Mouse (Mus musculus): ENCODE data around the gene Enpep. TPM values are rescaled to one million over a fixed set of nuclear protein-coding genes. Genes with fewer than 3 reads are reported as not detected.

The Enpep gene
- 2.6 and 3.9 TPM in 2 replicates for polyA plus RNA-seq (2015; fragmentation: Nextera tagmentation; extraction: Ambion mirVana)

DNA sequence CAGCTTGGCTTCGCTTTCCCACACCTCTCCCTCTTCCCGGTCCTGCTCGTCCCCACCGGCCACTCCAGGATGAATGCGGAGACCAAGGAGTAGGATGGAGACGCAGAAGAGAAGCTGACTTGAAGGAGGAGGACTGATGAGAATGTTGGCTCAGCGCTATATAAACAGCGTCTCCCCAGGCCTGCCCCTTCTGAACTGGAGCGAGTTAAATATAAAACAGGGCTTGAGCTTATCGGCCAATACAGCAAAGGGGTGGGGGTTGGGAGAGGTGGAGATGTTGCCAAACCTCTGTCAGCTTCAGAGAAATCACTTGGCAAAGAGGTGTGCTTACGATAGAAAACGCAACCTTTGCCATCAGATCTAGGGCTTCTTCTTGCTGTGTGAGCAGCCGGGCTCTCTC lies at the start of gene Enpep:
Gene Enpep (minus strand): TSS at position 135 of the 400 bp plus-strand sequence.
- Histone ChIP-seq H3K4me3 (peak within 1 kb of the TSS; percentile 13), H3K9me3 (no peaks in the 10 kb centered on the region), H3K4me2 (peak within 1 kb of the TSS; percentile 39), H3K27me3 (no peaks in the 10 kb centered on the region), H3K9ac (no peak within 1 kb of the TSS), H3K27ac (replicated peaks) (no peak within 1 kb of the TSS), H3K36me3 (no peaks in the 10 kb centered on the region), H3K4me1 (replicated peaks) (no peaks in the 10 kb centered on the region)
- ATAC-seq (ENCODE audit: low FRiP score, low read depth), result no peak
- 46% methylated on average over 13 of the region's 13 CpGs for WGBS

DNA sequence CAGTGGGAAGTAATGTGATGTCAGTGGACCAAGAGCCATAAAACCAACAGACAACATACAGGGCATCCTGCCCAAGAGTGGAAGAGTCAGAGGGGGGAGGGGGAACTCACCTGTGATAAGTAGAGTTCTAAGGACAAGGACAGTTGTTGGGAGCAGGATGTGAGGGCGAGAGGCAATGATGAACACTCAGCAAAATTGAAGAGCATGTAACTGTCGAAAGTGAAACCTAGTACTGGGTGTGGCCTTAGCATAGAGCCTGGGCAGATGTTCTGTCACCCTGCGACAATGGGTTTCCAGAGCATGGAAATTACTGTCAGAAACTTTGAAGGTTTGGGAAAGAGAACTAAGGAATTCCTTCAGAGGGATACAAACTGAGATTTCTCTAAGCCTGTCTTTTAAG lies 46.6 kb upstream of the Enpep start:
- no peak for ATAC-seq (ENCODE audit: low FRiP score, low read depth)
- WGBS, result 95% methylated on average over 3 of the region's 3 CpGs
- no peaks in the 10 kb centered on the region for H3K4me1 ChIP-seq (replicated peaks)

DNA sequence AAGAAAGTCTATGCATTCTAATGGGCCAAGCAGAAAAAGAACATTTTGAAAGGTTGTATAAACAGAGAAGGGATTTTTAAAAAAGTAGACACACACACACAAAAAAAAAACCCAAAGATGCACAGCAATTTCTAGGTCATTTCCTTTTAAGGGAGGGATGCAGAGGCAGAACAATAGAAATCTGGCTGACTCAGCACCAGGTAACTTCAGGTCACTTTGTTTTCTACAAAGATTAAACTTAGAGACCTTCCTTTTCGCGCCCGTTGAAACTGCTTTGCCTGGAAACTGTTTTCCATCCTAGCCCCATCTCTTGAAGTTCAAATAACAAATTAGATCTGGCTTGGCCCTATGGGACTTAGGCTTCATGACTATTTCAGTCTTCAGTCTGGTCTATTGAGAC lies 42.6 kb upstream of the Enpep start:
- 93% methylated on average over 3 of the region's 3 CpGs for WGBS
- H3K4me2 ChIP-seq, result no peak overlapping the region
- no peaks in the 10 kb centered on the region for H3K36me3 ChIP-seq
- H3K27ac ChIP-seq (replicated peaks), result no peak overlapping the region
- H3K9ac ChIP-seq, result no peak overlapping the region
- H3K27me3 ChIP-seq, result no peaks in the 10 kb centered on the region
- H3K4me1 ChIP-seq (replicated peaks), result no peaks in the 10 kb centered on the region
- H3K9me3 ChIP-seq, result no peaks in the 10 kb centered on the region
- no peak for ATAC-seq (ENCODE audit: low FRiP score, low read depth)
- no peak overlapping the region for H3K4me3 ChIP-seq

More for the DNA sequence above, 46.6 kb upstream of the Enpep start:
- H3K27ac ChIP-seq (replicated peaks), result no peak overlapping the region
- no peak overlapping the region for H3K4me3 ChIP-seq
- no peak overlapping the region for H3K4me2 ChIP-seq
- H3K9ac ChIP-seq, result no peak overlapping the region
- no peaks in the 10 kb centered on the region for H3K9me3 ChIP-seq
- no peaks in the 10 kb centered on the region for H3K27me3 ChIP-seq
- no peaks in the 10 kb centered on the region for H3K36me3 ChIP-seq

DNA sequence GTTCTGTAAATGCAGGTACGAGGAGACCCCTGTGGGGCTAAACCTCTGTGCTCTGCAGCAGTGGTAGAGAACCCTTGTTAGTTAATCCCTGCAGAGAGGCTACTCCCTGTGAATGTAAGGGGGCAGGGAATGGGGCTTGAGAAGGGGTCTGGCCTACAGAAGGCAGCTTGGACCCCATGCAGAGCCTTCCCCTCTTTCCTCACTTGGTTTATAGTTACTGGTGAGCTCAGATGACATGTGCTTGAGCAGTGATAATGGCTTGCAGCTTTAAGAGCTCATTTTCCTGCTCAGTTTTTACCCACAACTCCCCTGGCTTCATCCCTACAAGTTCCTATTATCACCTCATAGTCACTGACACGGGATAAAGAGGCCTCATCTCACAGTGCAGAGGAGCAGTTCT lies 40.6 kb upstream of the Enpep start:
- WGBS, result 51% methylated on average over 2 of the region's 2 CpGs
- no peaks in the 10 kb centered on the region for H3K36me3 ChIP-seq
- no peaks in the 10 kb centered on the region for H3K4me1 ChIP-seq (replicated peaks)
- no peaks in the 10 kb centered on the region for H3K9me3 ChIP-seq
- ATAC-seq (ENCODE audit: low FRiP score, low read depth), result no peak
- no peak overlapping the region for H3K9ac ChIP-seq
- H3K4me3 ChIP-seq, result no peak overlapping the region
- no peak overlapping the region for H3K4me2 ChIP-seq
- H3K27me3 ChIP-seq, result no peaks in the 10 kb centered on the region
- no peak overlapping the region for H3K27ac ChIP-seq (replicated peaks)

DNA sequence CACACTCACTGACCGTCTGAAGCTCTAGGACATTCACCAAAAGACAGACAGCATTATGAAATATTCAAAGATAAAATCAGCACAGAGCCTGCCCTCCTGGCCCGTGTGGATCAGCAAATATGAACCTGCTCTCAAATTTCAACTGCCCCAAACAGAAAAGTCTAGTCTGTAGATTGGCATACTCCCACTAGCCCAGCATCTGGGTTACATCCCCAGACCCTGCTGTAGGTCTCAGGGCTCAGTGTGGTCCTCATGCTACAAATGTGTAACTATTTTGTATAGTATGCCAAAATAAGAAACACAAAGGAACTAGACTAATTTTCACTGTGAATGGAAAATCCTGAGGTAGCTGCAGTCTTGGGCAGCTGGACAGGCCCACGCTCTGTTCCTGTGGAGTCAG lies 37.0 kb upstream of the Enpep start:
- H3K9ac ChIP-seq, result no peak overlapping the region
- WGBS, result 84% methylated on average over 3 of the region's 3 CpGs
- H3K4me1 ChIP-seq (replicated peaks), result no peaks in the 10 kb centered on the region
- no peak overlapping the region for H3K4me2 ChIP-seq
- ATAC-seq (ENCODE audit: low FRiP score, low read depth), result no peak
- H3K27ac ChIP-seq (replicated peaks), result no peak overlapping the region
- no peaks in the 10 kb centered on the region for H3K9me3 ChIP-seq
- no peaks in the 10 kb centered on the region for H3K27me3 ChIP-seq
- no peak overlapping the region for H3K4me3 ChIP-seq
- H3K36me3 ChIP-seq, result no peaks in the 10 kb centered on the region

DNA sequence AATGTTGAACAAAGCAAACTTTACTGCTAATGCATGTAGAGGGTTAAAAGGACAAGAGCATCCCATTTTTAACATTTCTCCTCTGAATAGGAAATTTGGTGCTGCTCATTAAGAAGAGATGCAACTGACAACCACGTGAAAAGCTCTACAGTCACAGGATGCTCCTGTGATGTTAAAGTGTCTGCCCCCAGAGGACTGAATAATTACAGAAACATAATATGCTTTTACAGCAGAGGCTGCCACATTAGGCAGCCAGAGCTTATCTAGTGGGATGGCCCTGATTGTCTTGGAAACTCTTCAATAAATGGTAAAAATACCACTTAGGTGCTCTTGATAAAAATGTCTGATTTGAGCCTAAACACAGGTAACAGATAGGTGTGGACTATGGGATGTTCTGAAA lies 33.4 kb upstream of the Enpep start:
- no peak overlapping the region for H3K9ac ChIP-seq
- H3K4me1 ChIP-seq (replicated peaks), result no peaks in the 10 kb centered on the region
- no peak overlapping the region for H3K4me2 ChIP-seq
- H3K4me3 ChIP-seq, result no peak overlapping the region
- no peak overlapping the region for H3K27ac ChIP-seq (replicated peaks)
- no peaks in the 10 kb centered on the region for H3K27me3 ChIP-seq
- H3K9me3 ChIP-seq, result no peaks in the 10 kb centered on the region
- 58% methylated on average over 1 of the region's 1 CpGs for WGBS
- no peak for ATAC-seq (ENCODE audit: low FRiP score, low read depth)
- no peaks in the 10 kb centered on the region for H3K36me3 ChIP-seq

DNA sequence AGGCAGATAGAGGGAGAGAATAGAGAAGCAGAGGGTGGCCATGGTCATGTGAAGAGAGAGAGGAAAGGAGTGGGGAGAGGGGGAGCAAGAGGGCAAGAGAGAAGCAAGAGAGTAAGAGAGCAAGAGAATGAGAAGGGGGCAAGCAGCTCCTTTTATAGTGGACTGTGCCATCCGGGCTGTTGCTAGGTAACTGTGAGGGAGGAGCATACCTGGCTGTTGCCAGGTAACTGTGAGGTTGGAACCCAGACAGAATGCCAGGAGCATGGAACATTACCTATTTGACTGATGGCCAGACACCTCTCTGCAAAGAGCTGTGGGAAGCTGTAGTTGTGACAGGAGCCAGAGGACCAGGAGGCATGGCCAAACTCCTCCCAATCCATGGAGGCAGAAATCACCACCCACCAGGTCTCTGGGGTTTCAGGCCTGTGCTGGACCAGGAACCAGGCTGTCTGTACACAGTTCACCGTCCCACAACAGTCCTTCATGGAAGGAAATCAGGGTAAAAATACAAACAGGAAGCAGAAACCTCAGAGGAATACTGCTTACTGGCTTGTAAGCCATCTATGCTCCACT lies 32.4 kb upstream of the Enpep start:
- Histone ChIP-seq H3K27ac (replicated peaks) (no peak overlapping the region), H3K27me3 (no peaks in the 10 kb centered on the region), H3K4me3 (no peak overlapping the region), H3K36me3 (no peaks in the 10 kb centered on the region), H3K9ac (no peak overlapping the region), H3K9me3 (no peaks in the 10 kb centered on the region), H3K4me2 (no peak overlapping the region), H3K4me1 (replicated peaks) (no peaks in the 10 kb centered on the region)
- ATAC-seq (ENCODE audit: low FRiP score, low read depth), result no peak
- 59% methylated on average over 2 of the region's 2 CpGs for WGBS

DNA sequence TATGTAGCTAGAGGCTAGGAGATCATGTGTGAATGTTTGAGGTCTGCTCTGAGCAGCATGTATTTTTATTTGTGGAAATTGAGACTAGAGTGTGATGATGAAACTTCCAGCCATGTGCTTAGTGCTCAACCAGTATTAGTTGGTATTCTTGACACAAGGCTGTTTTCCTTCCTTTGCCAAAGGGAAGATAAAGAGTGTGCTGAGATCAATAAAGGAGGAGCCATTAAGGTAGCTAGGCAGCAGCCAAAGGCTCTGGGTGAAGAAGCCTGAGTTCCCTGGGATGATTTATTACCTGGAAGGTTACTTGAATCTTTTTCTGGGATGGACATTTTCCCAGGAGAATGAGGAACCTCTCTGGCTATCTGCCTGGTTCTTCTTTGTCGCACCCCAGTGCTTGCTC lies 30.9 kb upstream of the Enpep start:
- Histone ChIP-seq H3K27me3 (no peaks in the 10 kb centered on the region), H3K36me3 (no peaks in the 10 kb centered on the region), H3K9me3 (no peaks in the 10 kb centered on the region), H3K4me3 (no peak overlapping the region), H3K9ac (no peak overlapping the region), H3K4me1 (replicated peaks) (no peaks in the 10 kb centered on the region), H3K4me2 (no peak overlapping the region), H3K27ac (replicated peaks) (0 out of 2 replicates have a peak overlapping the region, but pooled peaks have one; percentile 15)
- ATAC-seq (ENCODE audit: low FRiP score, low read depth), result peak; percentile 51; the same call in 1 of the 2 replicates
- WGBS, result 55% methylated on average over 1 of the region's 1 CpGs

DNA sequence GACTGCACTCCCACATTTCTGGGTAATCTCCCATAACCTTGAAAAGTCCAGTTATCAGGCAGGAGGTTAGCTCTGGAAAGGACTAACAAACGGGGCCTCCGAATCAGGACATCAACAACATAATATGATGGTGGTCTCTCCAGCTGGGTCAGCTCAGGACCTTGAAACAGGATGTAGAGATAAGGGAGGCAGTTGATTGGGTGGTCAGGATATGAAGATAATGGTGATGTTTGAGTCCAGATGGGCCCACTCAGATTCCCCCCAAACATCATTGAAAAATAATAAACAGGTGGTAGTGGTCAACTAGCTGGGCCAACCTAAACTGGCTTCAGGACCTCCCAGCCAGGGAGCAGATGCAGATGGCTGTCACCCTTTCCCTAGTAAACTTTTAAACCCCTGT lies 25.6 kb upstream of the Enpep start:
- Histone ChIP-seq H3K27ac (replicated peaks) (no peak overlapping the region), H3K4me2 (no peak overlapping the region), H3K27me3 (no peaks in the 10 kb centered on the region), H3K9ac (no peak overlapping the region), H3K9me3 (no peaks in the 10 kb centered on the region), H3K4me3 (no peak overlapping the region), H3K4me1 (replicated peaks) (no peaks in the 10 kb centered on the region), H3K36me3 (no peaks in the 10 kb centered on the region)
- WGBS, result 88% methylated on average over 2 of the region's 2 CpGs
- ATAC-seq (ENCODE audit: low FRiP score, low read depth), result no peak

DNA sequence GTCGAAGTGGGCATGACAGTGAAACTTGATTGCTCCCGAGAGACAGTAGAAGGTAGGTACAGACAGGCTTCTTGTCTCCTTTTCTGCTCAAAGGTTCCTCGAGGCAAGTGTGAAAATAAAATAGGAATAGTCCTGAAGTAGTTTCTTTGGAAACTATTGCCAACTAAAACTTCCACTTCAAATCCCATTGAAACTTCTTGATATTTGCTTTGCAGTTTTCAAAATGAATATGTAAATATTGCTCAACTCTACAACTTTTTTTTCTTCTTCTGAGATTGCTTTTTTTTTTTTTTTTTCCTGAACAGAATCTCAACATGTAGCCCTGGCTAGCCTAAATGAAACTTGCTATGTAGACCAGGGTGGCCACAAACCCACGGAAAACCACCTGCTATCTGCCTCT lies 21.4 kb upstream of the Enpep start:
- no peak for ATAC-seq (ENCODE audit: low FRiP score, low read depth)
- H3K27me3 ChIP-seq, result no peaks in the 10 kb centered on the region
- H3K9me3 ChIP-seq, result no peaks in the 10 kb centered on the region
- H3K4me3 ChIP-seq, result no peak overlapping the region
- 89% methylated on average over 4 of the region's 4 CpGs for WGBS
- H3K4me1 ChIP-seq (replicated peaks), result no peaks in the 10 kb centered on the region
- H3K9ac ChIP-seq, result no peak overlapping the region
- no peak overlapping the region for H3K27ac ChIP-seq (replicated peaks)
- no peaks in the 10 kb centered on the region for H3K36me3 ChIP-seq
- no peak overlapping the region for H3K4me2 ChIP-seq

DNA sequence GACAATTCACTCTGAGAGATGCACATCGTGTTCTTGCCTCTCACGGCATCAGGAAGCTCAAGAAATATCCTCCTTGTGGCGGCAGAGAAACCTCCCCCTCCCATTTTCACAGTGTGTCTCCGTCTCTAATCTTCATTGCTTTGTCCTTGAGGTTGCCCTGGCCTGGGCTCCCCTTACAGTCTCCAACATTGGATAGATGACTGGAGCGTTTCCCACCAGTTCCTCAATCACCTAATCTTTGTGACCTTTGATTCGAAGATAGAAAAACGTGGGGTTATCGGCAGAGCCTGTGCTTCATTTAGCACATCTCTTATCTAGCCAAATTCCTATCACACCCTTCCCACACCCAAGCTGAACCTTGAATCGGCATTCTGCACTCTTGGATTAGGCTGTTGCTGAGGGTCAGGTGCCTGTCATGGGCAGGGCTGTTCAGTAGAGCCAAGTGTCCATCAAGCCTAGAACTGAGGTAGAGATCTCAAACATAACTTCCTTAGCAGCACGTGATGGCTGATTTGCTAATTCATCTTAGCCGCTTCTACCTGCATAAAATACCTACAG lies 18.9 kb upstream of the Enpep start:
- no peaks in the 10 kb centered on the region for H3K36me3 ChIP-seq
- H3K4me2 ChIP-seq, result no peak overlapping the region
- H3K4me3 ChIP-seq, result no peak overlapping the region
- H3K27me3 ChIP-seq, result no peaks in the 10 kb centered on the region
- WGBS, result 84% methylated on average over 11 of the region's 11 CpGs
- H3K9ac ChIP-seq, result no peak overlapping the region
- H3K9me3 ChIP-seq, result no peaks in the 10 kb centered on the region
- H3K4me1 ChIP-seq (replicated peaks), result no peaks in the 10 kb centered on the region
- H3K27ac ChIP-seq (replicated peaks), result no peak overlapping the region
- ATAC-seq (ENCODE audit: low FRiP score, low read depth), result no peak

DNA sequence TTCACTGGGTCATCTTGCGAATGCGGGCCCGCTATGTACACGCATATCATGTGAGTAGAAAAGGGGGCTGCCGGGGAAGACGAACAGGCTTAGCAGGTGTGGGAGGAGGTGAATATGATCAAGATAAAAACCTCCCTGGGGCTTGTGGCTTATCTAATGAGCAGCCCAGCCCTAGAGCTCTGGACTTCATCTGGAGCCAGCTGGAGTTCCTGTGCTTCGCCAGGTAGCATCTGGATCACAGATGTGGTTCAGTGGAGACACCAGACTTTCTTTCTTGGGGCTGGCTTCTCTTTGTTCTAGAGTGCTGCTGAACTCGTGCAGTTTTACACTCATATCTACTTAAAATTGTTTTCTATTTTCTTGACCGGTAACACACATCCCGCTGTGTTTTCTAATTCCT lies 14.8 kb upstream of the Enpep start:
- no peak for ATAC-seq (ENCODE audit: low FRiP score, low read depth)
- no peak overlapping the region for H3K4me3 ChIP-seq
- no peaks in the 10 kb centered on the region for H3K4me1 ChIP-seq (replicated peaks)
- no peaks in the 10 kb centered on the region for H3K9me3 ChIP-seq
- no peak overlapping the region for H3K9ac ChIP-seq
- no peak overlapping the region for H3K27ac ChIP-seq (replicated peaks)
- 78% methylated on average over 10 of the region's 10 CpGs for WGBS
- H3K4me2 ChIP-seq, result no peak overlapping the region
- H3K36me3 ChIP-seq, result no peaks in the 10 kb centered on the region
- no peaks in the 10 kb centered on the region for H3K27me3 ChIP-seq

DNA sequence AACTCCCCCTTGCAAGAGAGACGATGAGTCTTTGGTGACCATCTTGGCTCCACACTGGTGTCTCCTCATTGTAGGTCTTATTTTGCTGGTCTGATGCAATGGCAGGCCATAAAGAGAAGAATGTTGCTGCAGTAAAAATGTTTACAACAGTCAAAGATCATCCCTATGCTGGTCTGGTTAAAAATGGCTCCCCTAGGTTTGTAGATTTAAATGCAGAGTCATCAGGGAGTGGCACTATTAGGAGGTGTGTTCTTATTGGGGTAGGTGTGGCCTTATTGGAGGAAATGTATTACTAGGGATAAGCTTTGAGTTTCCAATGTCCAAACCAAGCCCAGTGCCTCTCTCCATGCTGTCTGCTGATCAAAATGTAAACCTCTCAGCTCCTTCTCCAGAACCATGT lies 10.2 kb upstream of the Enpep start:
- 100% methylated on average over 1 of the region's 1 CpGs for WGBS
- H3K4me2 ChIP-seq, result no peak overlapping the region
- no peaks in the 10 kb centered on the region for H3K4me1 ChIP-seq (replicated peaks)
- no peaks in the 10 kb centered on the region for H3K9me3 ChIP-seq
- no peak for ATAC-seq (ENCODE audit: low FRiP score, low read depth)
- no peak overlapping the region for H3K4me3 ChIP-seq
- no peaks in the 10 kb centered on the region for H3K27me3 ChIP-seq
- no peaks in the 10 kb centered on the region for H3K36me3 ChIP-seq
- no peak overlapping the region for H3K27ac ChIP-seq (replicated peaks)
- no peak overlapping the region for H3K9ac ChIP-seq
